Mouse (Mus musculus) stomach, postnatal 0 days (tissue): ENCODE measurements around the gene Fdxacb1.

Source experiments
- CTCF ChIP-seq: IDR thresholded peaks from 2 replicates; pipeline ENCODE4 v1.5.1; 2016; ENCODE audit warnings: antibody characterized with exemption, low read depth, mild to moderate bottlenecking, moderate library complexity
- EP300 ChIP-seq: optimal IDR thresholded peaks from 2 replicates; pipeline ENCODE3; 2016; ENCODE audit warnings: antibody characterized with exemption

DNA sequence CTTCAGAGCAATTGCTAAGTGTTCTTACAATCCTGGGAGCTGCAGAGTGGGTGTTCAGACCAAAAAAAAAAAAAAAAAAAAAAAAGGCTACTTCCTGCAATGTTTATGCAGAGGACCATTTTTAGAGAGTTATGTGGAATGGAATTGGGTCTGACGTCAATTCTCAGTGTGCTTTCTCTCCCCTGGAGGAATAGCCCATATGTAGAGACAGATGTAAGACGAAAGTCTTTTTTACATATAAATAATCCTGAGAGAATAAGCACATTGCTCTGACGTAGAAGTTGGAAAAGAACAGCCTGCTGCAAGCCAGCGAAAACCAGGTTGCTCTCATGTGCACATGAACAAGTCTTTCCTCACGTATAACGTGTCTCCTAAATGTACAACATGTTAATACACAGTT lies 51.7 kb downstream of the Fdxacb1 start:
- TF ChIP-seq CTCF (no peak), EP300 (no peak)
